Mouse (Mus musculus): ENCODE measurements around the gene Rhox4d. TPM values are rescaled to one million over a fixed set of nuclear protein-coding genes. Genes with fewer than 3 reads are reported as not detected.
"Not testable (repeated sequence)": the region's sequence is repeated elsewhere in the genome, so short reads cannot be mapped to it uniquely, and the experiment has no call there.

The Rhox4d gene
- not detected for total RNA-seq (2021)
- long read RNA-seq, experiment 1, result 0 reads
- long read RNA-seq, experiment 2, result 0 reads

DNA sequence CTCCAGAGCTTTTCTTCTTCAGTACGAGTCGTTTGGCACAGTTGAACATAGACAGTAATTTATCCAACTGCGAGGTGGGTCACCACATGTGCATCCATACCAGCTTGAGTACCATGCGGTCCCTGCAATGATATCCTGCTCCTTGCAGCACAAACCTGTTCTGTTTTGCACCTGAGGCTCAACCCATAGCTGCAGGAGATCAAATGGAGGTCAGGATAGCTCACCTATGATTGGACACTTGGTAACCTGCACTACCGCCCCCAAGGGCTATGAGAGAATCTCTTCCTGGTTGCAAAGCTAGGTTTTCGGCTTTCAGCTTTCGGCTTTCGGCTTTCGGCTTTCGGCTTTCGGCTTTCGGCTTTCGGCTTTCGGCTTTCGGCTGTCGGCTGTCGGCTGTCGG is at the start of gene Rhox4d:
TSS of gene Rhox4d (plus strand) at position 301 of the 400 bp plus-strand sequence.
- DNase-seq, result not testable (repeated sequence)

DNA sequence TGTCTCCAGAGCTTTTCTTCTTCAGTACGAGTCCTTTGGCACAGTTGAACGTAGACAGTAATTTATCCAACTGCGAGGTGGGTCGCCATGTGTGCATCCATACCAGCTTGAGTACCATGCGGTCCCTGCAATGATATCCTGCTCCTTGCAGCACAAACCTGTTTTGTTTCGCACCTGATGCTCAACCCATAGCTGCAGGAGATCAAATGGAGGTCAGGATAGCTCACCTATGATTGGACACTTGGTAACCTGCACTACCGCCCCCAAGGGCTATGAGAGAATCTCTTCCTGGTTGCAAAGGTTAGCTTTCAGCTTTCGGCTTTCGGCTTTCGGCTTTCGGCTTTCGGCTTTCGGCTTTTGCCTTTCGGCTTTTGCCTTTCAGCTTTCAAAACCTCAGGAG is 34.1 kb upstream of the Rhox4d start, which contains the start of gene Rhox4c:
TSS of gene Rhox4c (plus strand) at position 301 of the 400 bp plus-strand sequence.
- DNase-seq, result not testable (repeated sequence)

DNA sequence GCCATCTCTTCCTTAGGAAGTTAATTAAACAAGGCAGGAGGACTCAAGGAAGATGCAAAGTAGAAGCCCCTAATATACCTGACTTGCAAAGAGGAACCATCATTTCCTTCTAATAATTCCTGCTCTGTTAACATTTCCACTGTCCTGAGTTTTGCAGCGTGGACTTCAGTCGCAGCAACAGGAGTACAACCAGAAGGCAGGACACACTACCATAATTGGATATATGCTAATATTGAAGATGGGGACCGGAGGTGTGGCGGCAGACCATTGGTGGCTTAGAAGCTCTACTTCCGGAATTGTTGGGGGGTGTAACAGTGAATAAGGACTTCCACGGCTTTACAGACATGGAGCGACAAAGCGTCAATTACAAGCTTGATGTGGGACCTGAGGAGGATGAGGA is 16.0 kb downstream of the Rhox4d start, which contains the start of gene Rhox2e:
TSS of gene Rhox2e (plus strand) at position 301 of the 400 bp plus-strand sequence.
- DNase-seq, result not testable (repeated sequence)

DNA sequence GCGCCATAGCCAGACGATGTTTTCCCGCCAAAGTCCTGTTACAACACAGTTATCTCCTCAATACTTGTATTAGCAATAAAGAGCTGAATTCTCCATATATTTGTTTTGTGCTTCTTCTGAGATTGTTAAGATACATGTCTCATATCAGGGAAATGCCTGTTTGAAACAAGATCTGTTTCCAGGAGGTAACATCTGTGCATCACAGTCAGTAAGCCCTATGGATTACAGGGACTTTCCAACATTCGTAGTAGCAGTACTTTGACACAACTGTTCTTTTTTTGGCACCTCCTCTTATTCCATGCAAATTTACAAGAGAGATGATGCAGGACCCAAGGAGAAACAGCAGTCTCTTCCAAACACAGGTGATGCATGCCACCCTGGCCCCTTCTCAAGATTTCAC is 27.6 kb downstream of the Rhox4d start, which contains the start of gene Rhox3e:
TSS of gene Rhox3e (plus strand) at position 301 of the 400 bp plus-strand sequence.
- DNase-seq, result not testable (repeated sequence)

DNA sequence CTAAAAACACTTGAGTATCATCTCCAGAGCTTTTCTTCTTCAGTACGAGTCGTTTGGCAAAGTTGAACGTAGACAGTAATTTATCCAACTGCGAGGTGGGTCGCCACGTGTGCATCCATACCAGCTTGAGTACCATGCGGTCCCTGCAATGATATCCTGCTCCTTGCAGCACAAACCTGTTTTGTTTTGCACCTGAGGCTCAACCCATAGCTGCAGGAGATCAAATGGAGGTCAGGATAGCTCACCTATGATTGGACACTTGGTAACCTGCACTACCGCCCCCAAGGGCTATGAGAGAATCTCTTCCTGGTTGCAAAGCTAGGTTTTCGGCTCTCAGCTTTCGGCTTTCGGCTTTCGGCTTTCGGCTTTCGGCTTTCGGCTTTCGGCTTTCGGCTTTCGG is 43.0 kb downstream of the Rhox4d start, which contains the start of gene Rhox4e:
TSS of gene Rhox4e (plus strand) at position 301 of the 400 bp plus-strand sequence.
- not testable (repeated sequence) for DNase-seq

Other genes starting within 250 kb of the Rhox4d start
- gene Rhox4a, start 249.0 kb upstream of the Rhox4d start, total RNA-seq (2021), result not detected
- not detected for gene Rhox3a2, start 134.3 kb upstream of the Rhox4d start, total RNA-seq (2021)
- gene Rhox4a2, start 123.5 kb upstream of the Rhox4d start, total RNA-seq (2021), result not detected
- gene Rhox2b, start 102.3 kb upstream of the Rhox4d start, total RNA-seq (2021), result not detected
- gene Rhox4b, start 81.9 kb upstream of the Rhox4d start, total RNA-seq (2021), result not detected
- not detected for gene Rhox2c, start 60.7 kb upstream of the Rhox4d start, total RNA-seq (2021)
- gene Rhox3c, start 55.8 kb upstream of the Rhox4d start, total RNA-seq (2021), result not detected
- not detected for gene Rhox4c, start 34.0 kb upstream of the Rhox4d start, total RNA-seq (2021)
- not detected for gene Rhox2d, start 20.9 kb upstream of the Rhox4d start, total RNA-seq (2021)
- gene Rhox2e, start 16.1 kb downstream of the Rhox4d start, total RNA-seq (2021), result not detected
- not detected for gene Rhox3e, start 27.7 kb downstream of the Rhox4d start, total RNA-seq (2021)
- not detected for gene Rhox4e, start 43.1 kb downstream of the Rhox4d start, total RNA-seq (2021)
- gene Rhox2f, start 57.0 kb downstream of the Rhox4d start, total RNA-seq (2021), result not detected
- gene Rhox3f, start 66.6 kb downstream of the Rhox4d start, total RNA-seq (2021), result not detected
- gene Rhox4f, start 93.3 kb downstream of the Rhox4d start, total RNA-seq (2021), result not detected
- not detected for gene Rhox3g, start 114.3 kb downstream of the Rhox4d start, total RNA-seq (2021)
- gene Rhox2g, start 129.1 kb downstream of the Rhox4d start, total RNA-seq (2021), result not detected
- not detected for gene Rhox4g, start 137.0 kb downstream of the Rhox4d start, total RNA-seq (2021)
- not detected for gene Rhox3h, start 154.4 kb downstream of the Rhox4d start, total RNA-seq (2021)
- under 1 TPM; 0.62 to 0.67 TPM for gene Rhox2h, start 158.9 kb downstream of the Rhox4d start, total RNA-seq (2021)